Mouse (Mus musculus): ENCODE data around the gene Gcc2. TPM values are rescaled to one million over a fixed set of nuclear protein-coding genes. Genes with fewer than 3 reads are reported as not detected.
"Not testable (repeated sequence)": the region's sequence is repeated elsewhere in the genome, so short reads cannot be mapped to it uniquely, and the experiment has no call there.

The Gcc2 gene
- polyA plus RNA-seq, 1 experiment from 2014 or later, result 71.4 TPM

GRCm38 (mm10) chr10:58337091-58337490 is 81.8 kb downstream of the Gcc2 start:
- H3K9ac ChIP-seq (replicated peaks; ENCODE audit: low read depth, low read length); H3K9me3 ChIP-seq (ENCODE audit: control insufficient read depth, low read depth, low read length); H3K4me2 ChIP-seq (replicated peaks; ENCODE audit: low read depth, low read length); ATAC-seq (ENCODE audit: insufficient number of reproducible peaks, insufficient read depth, low FRiP score, low read depth); H3K4me3 ChIP-seq (ENCODE audit: low read depth, low read length); H3K27me3 ChIP-seq (ENCODE audit: control insufficient read depth, insufficient read depth, low read length); H3K36me3 ChIP-seq (ENCODE audit: control insufficient read depth, insufficient read depth, low read length): not testable (repeated sequence)
- Histone ChIP-seq H3K4me1 (ENCODE audit: control insufficient read depth, insufficient read depth, low read length) (peaks cover 15% of the 10 kb centered on the region), H3K27ac (ENCODE audit: low read length) (peak overlapping the region; percentile 77; the same call in 1 of the 2 replicates)
- WGBS, result 87% methylated on average over 4 of the region's 4 CpGs

- ATAC-seq (ENCODE audit: insufficient number of reproducible peaks, insufficient read depth, low FRiP score, low read depth), result no peak
- 0 out of 2 replicates have a peak overlapping the region, but pooled peaks have one; percentile 48 for H3K27ac ChIP-seq (ENCODE audit: low read length)
- no peak overlapping the region for H3K4me2 ChIP-seq (replicated peaks; ENCODE audit: low read depth, low read length)
- H3K9me3 ChIP-seq (ENCODE audit: control insufficient read depth, low read depth, low read length), result no peaks in the 10 kb centered on the region
- no peaks in the 10 kb centered on the region for H3K36me3 ChIP-seq (ENCODE audit: control insufficient read depth, insufficient read depth, low read length)
- H3K4me1 ChIP-seq (ENCODE audit: control insufficient read depth, insufficient read depth, low read length), result peaks cover 15% of the 10 kb centered on the region
- no peak overlapping the region for H3K4me3 ChIP-seq (ENCODE audit: low read depth, low read length)
- 48% methylated on average over 1 of the region's 1 CpGs for WGBS
- H3K9ac ChIP-seq (replicated peaks; ENCODE audit: low read depth, low read length), result no peak overlapping the region
- H3K27me3 ChIP-seq (ENCODE audit: control insufficient read depth, insufficient read depth, low read length), result no peaks in the 10 kb centered on the region
Measured at GRCm38 (mm10) chr10:58338590-58338989, 83.3 kb downstream of the Gcc2 start.

- peak; percentile 85; the same call in 1 of the 2 replicates for ATAC-seq (ENCODE audit: insufficient number of reproducible peaks, insufficient read depth, low FRiP score, low read depth)
- Histone ChIP-seq H3K9me3 (ENCODE audit: control insufficient read depth, low read depth, low read length) (no peaks in the 10 kb centered on the region), H3K4me1 (ENCODE audit: control insufficient read depth, insufficient read depth, low read length) (peaks cover 15% of the 10 kb centered on the region), H3K27me3 (ENCODE audit: control insufficient read depth, insufficient read depth, low read length) (no peaks in the 10 kb centered on the region), H3K4me2 (replicated peaks; ENCODE audit: low read depth, low read length) (no peak overlapping the region), H3K4me3 (ENCODE audit: low read depth, low read length) (no peak overlapping the region), H3K9ac (replicated peaks; ENCODE audit: low read depth, low read length) (no peak overlapping the region), H3K27ac (ENCODE audit: low read length) (peak overlapping the region; percentile 90), H3K36me3 (ENCODE audit: control insufficient read depth, insufficient read depth, low read length) (no peaks in the 10 kb centered on the region)
- WGBS, result 35% methylated on average over 2 of the region's 2 CpGs
Measured at GRCm38 (mm10) chr10:58341685-58342084, 86.4 kb downstream of the Gcc2 start.

GRCm38 (mm10) chr10:58342199-58342598 is 86.9 kb downstream of the Gcc2 start:
- Histone ChIP-seq H3K4me1 (ENCODE audit: control insufficient read depth, insufficient read depth, low read length) (peaks cover 15% of the 10 kb centered on the region), H3K27me3 (ENCODE audit: control insufficient read depth, insufficient read depth, low read length) (no peaks in the 10 kb centered on the region)
- ATAC-seq (ENCODE audit: insufficient number of reproducible peaks, insufficient read depth, low FRiP score, low read depth), result no peak

GRCm38 (mm10) chr10:58343552-58343951 is 88.3 kb downstream of the Gcc2 start:
- Histone ChIP-seq H3K9me3 (ENCODE audit: control insufficient read depth, low read depth, low read length) (no peaks in the 10 kb centered on the region), H3K9ac (replicated peaks; ENCODE audit: low read depth, low read length) (no peak overlapping the region), H3K27me3 (ENCODE audit: control insufficient read depth, insufficient read depth, low read length) (no peaks in the 10 kb centered on the region), H3K4me3 (ENCODE audit: low read depth, low read length) (no peak overlapping the region), H3K4me1 (ENCODE audit: control insufficient read depth, insufficient read depth, low read length) (peaks cover 6% of the 10 kb centered on the region), H3K27ac (ENCODE audit: low read length) (no peak overlapping the region), H3K4me2 (replicated peaks; ENCODE audit: low read depth, low read length) (no peak overlapping the region), H3K36me3 (ENCODE audit: control insufficient read depth, insufficient read depth, low read length) (no peaks in the 10 kb centered on the region)
- 94% methylated on average over 3 of the region's 3 CpGs for WGBS
- ATAC-seq (ENCODE audit: insufficient number of reproducible peaks, insufficient read depth, low FRiP score, low read depth), result no peak

More at GRCm38 (mm10) chr10:58342199-58342598, 86.9 kb downstream of the Gcc2 start:
- Histone ChIP-seq H3K36me3 (ENCODE audit: control insufficient read depth, insufficient read depth, low read length) (no peaks in the 10 kb centered on the region), H3K9ac (replicated peaks; ENCODE audit: low read depth, low read length) (no peak overlapping the region), H3K27ac (ENCODE audit: low read length) (peak overlapping the region; percentile 90), H3K9me3 (ENCODE audit: control insufficient read depth, low read depth, low read length) (no peaks in the 10 kb centered on the region), H3K4me2 (replicated peaks; ENCODE audit: low read depth, low read length) (no peak overlapping the region), H3K4me3 (ENCODE audit: low read depth, low read length) (no peak overlapping the region)
- 51% methylated on average over 2 of the region's 2 CpGs for WGBS

- H3K4me2 ChIP-seq (replicated peaks; ENCODE audit: low read depth, low read length), result no peak overlapping the region
- WGBS, result 84% methylated on average over 3 of the region's 3 CpGs
- no peak overlapping the region for H3K27ac ChIP-seq (ENCODE audit: low read length)
- no peaks in the 10 kb centered on the region for H3K36me3 ChIP-seq (ENCODE audit: control insufficient read depth, insufficient read depth, low read length)
- no peak overlapping the region for H3K9ac ChIP-seq (replicated peaks; ENCODE audit: low read depth, low read length)
- H3K27me3 ChIP-seq (ENCODE audit: control insufficient read depth, insufficient read depth, low read length), result no peaks in the 10 kb centered on the region
- no peak overlapping the region for H3K4me3 ChIP-seq (ENCODE audit: low read depth, low read length)
- H3K9me3 ChIP-seq (ENCODE audit: control insufficient read depth, low read depth, low read length), result no peaks in the 10 kb centered on the region
- ATAC-seq (ENCODE audit: insufficient number of reproducible peaks, insufficient read depth, low FRiP score, low read depth), result no peak
- H3K4me1 ChIP-seq (ENCODE audit: control insufficient read depth, insufficient read depth, low read length), result no peaks in the 10 kb centered on the region
Measured at GRCm38 (mm10) chr10:58350600-58350999, 95.3 kb downstream of the Gcc2 start.

- no peak for ATAC-seq (ENCODE audit: insufficient number of reproducible peaks, insufficient read depth, low FRiP score, low read depth)
- H3K27me3 ChIP-seq (ENCODE audit: control insufficient read depth, insufficient read depth, low read length), result no peaks in the 10 kb centered on the region
- WGBS, result 60% methylated on average over 2 of the region's 2 CpGs
- H3K9me3 ChIP-seq (ENCODE audit: control insufficient read depth, low read depth, low read length), result no peaks in the 10 kb centered on the region
- no peak overlapping the region for H3K4me3 ChIP-seq (ENCODE audit: low read depth, low read length)
- H3K4me1 ChIP-seq (ENCODE audit: control insufficient read depth, insufficient read depth, low read length), result no peaks in the 10 kb centered on the region
- no peak overlapping the region for H3K9ac ChIP-seq (replicated peaks; ENCODE audit: low read depth, low read length)
- no peak overlapping the region for H3K4me2 ChIP-seq (replicated peaks; ENCODE audit: low read depth, low read length)
- no peak overlapping the region for H3K27ac ChIP-seq (ENCODE audit: low read length)
- no peaks in the 10 kb centered on the region for H3K36me3 ChIP-seq (ENCODE audit: control insufficient read depth, insufficient read depth, low read length)
Measured at GRCm38 (mm10) chr10:58351670-58352069, 96.4 kb downstream of the Gcc2 start.

GRCm38 (mm10) chr10:58352364-58352763 is 97.1 kb downstream of the Gcc2 start:
- Histone ChIP-seq H3K27ac (ENCODE audit: low read length) (no peak overlapping the region), H3K9ac (replicated peaks; ENCODE audit: low read depth, low read length) (no peak overlapping the region), H3K4me2 (replicated peaks; ENCODE audit: low read depth, low read length) (no peak overlapping the region), H3K36me3 (ENCODE audit: control insufficient read depth, insufficient read depth, low read length) (no peaks in the 10 kb centered on the region), H3K9me3 (ENCODE audit: control insufficient read depth, low read depth, low read length) (no peaks in the 10 kb centered on the region), H3K27me3 (ENCODE audit: control insufficient read depth, insufficient read depth, low read length) (no peaks in the 10 kb centered on the region), H3K4me1 (ENCODE audit: control insufficient read depth, insufficient read depth, low read length) (no peaks in the 10 kb centered on the region), H3K4me3 (ENCODE audit: low read depth, low read length) (no peak overlapping the region)
- WGBS, result 90% methylated on average over 3 of the region's 3 CpGs
- ATAC-seq (ENCODE audit: insufficient number of reproducible peaks, insufficient read depth, low FRiP score, low read depth), result no peak

GRCm38 (mm10) chr10:58354561-58354960 is 99.3 kb downstream of the Gcc2 start:
- Histone ChIP-seq H3K9me3 (ENCODE audit: control insufficient read depth, low read depth, low read length) (no peaks in the 10 kb centered on the region), H3K27ac (ENCODE audit: low read length) (no peak overlapping the region), H3K27me3 (ENCODE audit: control insufficient read depth, insufficient read depth, low read length) (no peaks in the 10 kb centered on the region), H3K4me1 (ENCODE audit: control insufficient read depth, insufficient read depth, low read length) (no peaks in the 10 kb centered on the region), H3K36me3 (ENCODE audit: control insufficient read depth, insufficient read depth, low read length) (no peaks in the 10 kb centered on the region), H3K4me2 (replicated peaks; ENCODE audit: low read depth, low read length) (no peak overlapping the region), H3K4me3 (ENCODE audit: low read depth, low read length) (no peak overlapping the region), H3K9ac (replicated peaks; ENCODE audit: low read depth, low read length) (no peak overlapping the region)
- no peak for ATAC-seq (ENCODE audit: insufficient number of reproducible peaks, insufficient read depth, low FRiP score, low read depth)
- WGBS, result 50% methylated on average over 3 of the region's 3 CpGs

Data from stomach, embryonic 14.5 days (tissue).